Mouse (Mus musculus) brain, adult 2 months (tissue): Measurements from ENCODE around the gene Nphs1.
"Not testable (repeated sequence)": the region's sequence is repeated elsewhere in the genome, so short reads cannot be mapped to it uniquely, and the experiment has no call there.

ENCODE experiments used
- DNase-seq: peaks from one replicate; pipeline ENCODE4 v3.0.0; 2011; ENCODE audit warnings: low read depth, low spot score

Gene Nphs1

GRCm38 (mm10) chr7:30440697-30441096 is 17.4 kb upstream of the Nphs1 start:
- peak; percentile 77 for DNase-seq

GRCm38 (mm10) chr7:30443696-30444095 is 14.4 kb upstream of the Nphs1 start:
- DNase-seq = peak; percentile 67

GRCm38 (mm10) chr7:30444154-30444970 is 13.8 kb upstream of the Nphs1 start:
- peak; percentile 92 for DNase-seq

GRCm38 (mm10) chr7:30444971-30445751 is 13.0 kb upstream of the Nphs1 start, which contains the start of gene Aplp1:
TSS of gene Aplp1 (minus strand) at chr7:30445535.
- DNase-seq = peak; percentile 88

- DNase-seq = no peak
Measured at GRCm38 (mm10) chr7:30450241-30450640, 7.9 kb upstream of the Nphs1 start.

GRCm38 (mm10) chr7:30453327-30453726 is 4.8 kb upstream of the Nphs1 start:
- DNase-seq = no peak

- DNase-seq = no peak
Measured at GRCm38 (mm10) chr7:30453766-30454165, 4.3 kb upstream of the Nphs1 start.

GRCm38 (mm10) chr7:30454259-30454658 is 3.9 kb upstream of the Nphs1 start:
- DNase-seq = no peak

- DNase-seq = no peak
Measured at GRCm38 (mm10) chr7:30456487-30456886, 1.6 kb upstream of the Nphs1 start.

- peak; percentile 36 for DNase-seq
Measured at GRCm38 (mm10) chr7:30456911-30457628, 1.0 kb upstream of the Nphs1 start.

GRCm38 (mm10) chr7:30459484-30459883 is 1.4 kb downstream of the Nphs1 start:
- no peak for DNase-seq

GRCm38 (mm10) chr7:30463568-30463967 is 5.5 kb downstream of the Nphs1 start:
- no peak for DNase-seq

GRCm38 (mm10) chr7:30463996-30464395 is 5.9 kb downstream of the Nphs1 start:
- DNase-seq = no peak

GRCm38 (mm10) chr7:30464816-30465300 is 6.7 kb downstream of the Nphs1 start:
- DNase-seq = no peak

GRCm38 (mm10) chr7:30472411-30472810 is 14.3 kb downstream of the Nphs1 start:
- peak; percentile 42 for DNase-seq

GRCm38 (mm10) chr7:30474999-30475398 is 16.9 kb downstream of the Nphs1 start:
- no peak for DNase-seq

GRCm38 (mm10) chr7:30476136-30476535 is 18.0 kb downstream of the Nphs1 start:
- not testable (repeated sequence) for DNase-seq

GRCm38 (mm10) chr7:30477415-30478381 is 19.6 kb downstream of the Nphs1 start:
- peak; percentile 89 for DNase-seq

- DNase-seq = no peak
Measured at GRCm38 (mm10) chr7:30484250-30484649, 26.1 kb downstream of the Nphs1 start.

- peak; percentile 73 for DNase-seq
Measured at GRCm38 (mm10) chr7:30490251-30490956, 32.3 kb downstream of the Nphs1 start.
